Mouse (Mus musculus): ENCODE data around the gene Aacs.
"Not testable (repeated sequence)": the region's sequence is repeated elsewhere in the genome, so short reads cannot be mapped to it uniquely, and the experiment has no call there.

GRCm38 (mm10) chr5:125432324-125432723 is 43.3 kb upstream of the Aacs start:
- TF ChIP-seq GATA1 (IDR thresholded peaks at IDR 0.05; ENCODE audit: borderline replicate concordance, low read length); FLI1 (IDR thresholded peaks at IDR 0.05; ENCODE audit: low read length): not testable (repeated sequence)
